Mouse (Mus musculus): Measurements from ENCODE around the gene Tmub2.

- TF ChIP-seq CHD2 (IDR thresholded peaks at IDR 0.05; ENCODE audit: low read depth, low read length) = no peak
- TF ChIP-seq ZNF384 (IDR thresholded peaks at IDR 0.05; ENCODE audit: low read depth, low read length) = no peak
- TF ChIP-seq HCFC1 (IDR thresholded peaks at IDR 0.05; ENCODE audit: borderline replicate concordance, insufficient read depth, low read length) = no peak
- no peak for TF ChIP-seq ZC3H11A (IDR thresholded peaks at IDR 0.05; ENCODE audit: borderline replicate concordance, low read depth, low read length)
- no peak for TF ChIP-seq MAFK (IDR thresholded peaks at IDR 0.05; ENCODE audit: insufficient read depth, low read depth, low read length)
Measured at GRCm38 (mm10) chr11:102330039-102330438, 45.3 kb downstream of the Tmub2 start.
